Mouse (Mus musculus) bone marrow macrophage, adult 2 months (primary cell): ENCODE results near the gene Ripor2. TPM values are rescaled to one million over a fixed set of nuclear protein-coding genes. Genes with fewer than 3 reads are reported as not detected.

Experiments used
- H3K27ac ChIP-seq: 2 replicates; pipeline ENCODE4 v1.5.1; 2012; ENCODE audit warnings: low read depth, low read length; ENCODE audit not compliant: insufficient read depth
- H3K4me1 ChIP-seq: 2 replicates; pipeline ENCODE4 v1.6.1; 2012; ENCODE audit warnings: low read length; ENCODE audit not compliant: control insufficient read depth, insufficient read depth
- H3K4me3 ChIP-seq: 2 replicates; pipeline ENCODE4 v1.5.1; 2012; ENCODE audit warnings: mild to moderate bottlenecking, low read length, moderate library complexity; ENCODE audit not compliant: insufficient read depth
- CTCF ChIP-seq: IDR thresholded peaks from 2 replicates; pipeline ENCODE4 v1.5.1; 2012; ENCODE audit warnings: low read depth, mild to moderate bottlenecking, low read length, moderate library complexity
- POLR2A ChIP-seq: IDR thresholded peaks from 2 replicates; pipeline ENCODE4 v1.6.1; 2012; ENCODE audit warnings: mild to moderate bottlenecking, low read depth, low read length, borderline replicate concordance
- polyA plus RNA-seq: library from polyadenylated mRNA; stranded (reverse); fragments of >200 nt; gene quantifications from 2 replicates; pipeline ENCODE4 v1.2.4, GENCODE M21; 2012; ENCODE audit not compliant: missing spikeins, insufficient read depth, insufficient read length

Ripor2 gene
- polyA plus RNA-seq, 1 experiment: 0.46 TPM

DNA sequence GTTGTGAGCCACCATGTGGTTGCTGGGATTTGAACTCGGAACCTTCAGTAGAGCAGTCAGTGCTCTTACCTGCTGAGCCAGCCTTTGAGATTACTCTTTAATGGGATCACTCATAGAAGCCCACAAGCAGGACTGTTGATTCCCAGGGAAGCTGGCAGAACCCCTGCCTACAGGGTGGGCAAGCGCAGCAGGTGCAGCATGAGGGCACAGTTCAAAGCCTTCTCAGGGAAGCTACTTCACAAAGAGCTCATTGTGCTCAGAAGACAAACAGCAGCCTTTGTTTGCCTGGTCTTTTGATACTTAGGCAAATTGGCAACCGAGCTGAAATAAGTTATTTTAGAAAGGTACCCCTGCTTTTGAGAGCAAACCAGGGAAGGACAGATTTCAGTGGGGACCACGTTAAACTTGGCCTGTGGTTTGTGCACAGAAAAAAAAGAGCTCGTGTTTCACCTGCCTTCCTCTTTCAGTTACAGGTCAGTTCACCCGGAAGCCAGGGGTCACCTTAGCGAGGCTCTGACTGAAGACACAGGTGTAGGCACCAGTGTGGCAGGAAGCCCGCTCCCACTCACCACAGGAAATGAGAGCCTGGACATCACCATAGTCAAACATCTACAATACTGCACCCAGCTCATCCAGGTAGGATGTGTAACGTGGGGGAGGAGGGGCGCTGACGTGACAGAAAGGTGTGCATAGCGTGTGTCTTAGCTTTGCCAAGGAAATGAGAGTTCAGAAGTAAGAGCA is 127.8 kb downstream of the Ripor2 start:
- H3K4me1 ChIP-seq: peaks cover 3% of the 10 kb centered on the region; the same call in 1 of the 2 replicates

DNA sequence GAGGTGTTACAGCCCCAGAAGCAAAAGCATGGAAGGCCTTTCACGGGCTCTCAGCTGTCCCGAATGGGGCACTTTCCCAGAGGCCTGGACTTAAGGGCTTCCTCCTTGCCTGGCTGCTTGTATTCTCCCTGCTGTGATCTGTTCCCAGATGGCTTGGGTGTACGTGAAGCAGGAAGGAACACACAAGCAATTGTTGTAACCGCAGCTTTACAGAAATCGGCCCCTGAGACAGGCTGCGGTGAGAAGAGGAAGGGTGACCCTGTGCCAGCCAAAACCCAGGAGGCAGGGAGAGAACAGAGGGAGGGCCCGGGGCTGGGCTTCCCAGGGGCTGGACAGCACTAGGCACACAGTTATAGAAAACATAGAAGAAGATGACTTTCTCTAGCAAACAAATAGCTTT is 129.0 kb downstream of the Ripor2 start:
- TF ChIP-seq CTCF (no peak), POLR2A (no peak)
- no peak overlapping the region for H3K4me3 ChIP-seq
- peaks cover 3% of the 10 kb centered on the region; the same call in 1 of the 2 replicates for H3K4me1 ChIP-seq
- H3K27ac ChIP-seq: no peak overlapping the region

More for the DNA sequence above, 127.8 kb downstream of the Ripor2 start:
- Histone ChIP-seq H3K27ac (no peak overlapping the region), H3K4me3 (no peak overlapping the region)
- TF ChIP-seq POLR2A (no peak), CTCF (no peak)

DNA sequence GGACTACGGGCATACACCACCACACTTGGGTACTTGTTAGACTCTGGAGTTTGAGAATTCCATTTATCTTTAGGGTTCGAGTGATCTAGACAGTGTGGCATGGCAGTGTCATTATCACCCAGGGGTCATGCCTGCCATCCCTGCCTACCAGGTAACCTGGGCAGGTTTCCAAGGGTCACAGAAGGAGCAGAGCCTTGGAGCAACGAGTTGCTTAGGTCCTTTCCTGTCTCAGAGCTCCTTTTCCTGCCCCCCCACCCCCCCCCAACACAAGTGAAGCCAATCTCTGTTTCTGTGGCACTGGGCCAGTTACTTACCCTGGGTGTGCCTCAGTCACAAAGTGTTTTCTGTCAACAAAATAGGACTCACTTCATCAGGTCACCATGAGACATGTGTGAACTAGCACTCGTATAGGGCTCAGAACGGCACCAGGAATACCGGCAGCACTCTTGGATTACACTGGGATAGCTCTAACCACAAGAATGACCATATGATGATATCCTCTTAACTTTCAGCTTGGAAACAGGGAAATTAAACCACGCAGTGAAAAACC is 130.7 kb downstream of the Ripor2 start:
- H3K4me1 ChIP-seq: peaks cover 3% of the 10 kb centered on the region; the same call in 1 of the 2 replicates
- H3K4me3 ChIP-seq: no peak overlapping the region
- TF ChIP-seq CTCF (no peak), POLR2A (no peak)
- H3K27ac ChIP-seq: no peak overlapping the region

DNA sequence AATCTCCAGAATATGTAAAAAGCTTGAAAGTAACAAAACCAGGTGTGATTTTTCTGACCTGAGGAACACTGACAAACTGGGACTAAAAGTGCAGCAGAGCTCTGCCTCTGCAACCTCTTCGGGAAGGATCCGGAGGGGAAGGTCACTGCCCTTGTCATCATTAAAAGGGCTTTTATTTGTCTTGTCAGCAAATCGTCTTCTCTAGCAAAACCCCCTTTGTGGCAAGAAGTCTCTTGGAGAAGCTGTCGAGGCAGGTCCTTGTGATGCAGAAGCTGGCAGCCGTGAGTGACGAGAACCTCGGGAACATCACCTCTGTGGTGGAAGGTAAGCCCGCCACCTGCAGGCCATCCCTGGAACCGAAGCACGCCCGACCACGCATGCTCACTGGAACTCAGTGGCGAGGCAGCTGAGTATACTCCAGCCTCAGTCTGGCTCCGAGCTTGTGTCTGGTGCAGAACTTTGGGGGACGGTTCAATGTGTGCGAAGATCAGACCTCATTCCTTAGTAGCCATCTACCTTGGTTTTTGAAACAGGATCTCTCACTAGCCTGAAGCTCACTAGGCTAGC is 131.5 kb downstream of the Ripor2 start:
- Histone ChIP-seq H3K4me1 (peaks cover 3% of the 10 kb centered on the region; the same call in 1 of the 2 replicates), H3K27ac (no peak overlapping the region), H3K4me3 (no peak overlapping the region)
- TF ChIP-seq POLR2A: no peak
- 0 out of 2 replicates have a peak, but pooled peaks have one; percentile 28 for TF ChIP-seq CTCF

DNA sequence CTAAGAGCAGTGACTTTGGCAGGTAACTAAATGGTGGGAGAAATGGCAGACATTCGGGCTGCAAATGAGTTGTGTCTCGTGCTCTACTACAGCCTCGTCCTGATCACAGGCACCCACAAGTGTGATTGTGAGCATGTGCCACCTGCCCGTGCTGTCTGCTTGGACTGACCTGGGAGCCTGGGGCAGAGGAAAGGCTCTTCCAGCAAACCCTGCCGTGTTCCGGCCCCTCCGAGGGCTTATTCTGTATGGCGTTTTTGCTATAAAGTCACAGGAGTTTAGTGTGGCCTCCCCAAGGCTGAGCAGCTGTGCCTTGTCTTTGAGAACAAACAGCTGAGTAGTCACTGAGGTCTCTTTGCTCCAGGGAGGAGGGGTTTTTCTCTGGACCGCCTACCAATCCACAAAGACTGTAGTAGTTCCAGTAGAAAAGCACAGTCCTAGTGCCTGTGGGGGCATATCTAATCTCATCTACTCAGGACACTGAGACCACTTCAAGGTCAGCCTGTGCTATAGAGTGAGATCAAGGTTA is 132.4 kb downstream of the Ripor2 start:
- no peak overlapping the region for H3K27ac ChIP-seq
- peaks cover 3% of the 10 kb centered on the region; the same call in 1 of the 2 replicates for H3K4me1 ChIP-seq
- TF ChIP-seq CTCF (no peak), POLR2A (no peak)
- H3K4me3 ChIP-seq: no peak overlapping the region

DNA sequence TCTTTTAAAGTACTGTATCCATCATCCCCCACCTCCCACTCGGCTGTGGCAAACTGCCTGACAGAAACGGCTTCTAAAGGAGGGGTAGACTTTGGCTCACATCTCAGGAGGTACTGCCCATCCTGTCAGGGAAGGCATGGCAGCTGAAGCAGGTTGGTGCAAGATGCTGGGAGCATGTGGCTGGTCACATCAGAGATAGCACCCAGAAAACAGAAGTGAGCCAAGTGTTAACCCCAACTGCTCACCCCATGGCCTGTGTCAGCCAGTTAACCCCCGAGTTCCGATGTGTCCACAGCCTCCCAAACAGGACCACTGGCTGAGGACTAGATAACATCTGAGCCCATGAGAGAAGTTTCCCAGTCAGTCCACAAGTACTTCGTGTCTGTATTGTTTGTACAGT is 133.6 kb downstream of the Ripor2 start:
- no peak overlapping the region for H3K27ac ChIP-seq
- TF ChIP-seq CTCF (no peak), POLR2A (no peak)
- H3K4me3 ChIP-seq: no peak overlapping the region
- peaks cover 3% of the 10 kb centered on the region; the same call in 1 of the 2 replicates for H3K4me1 ChIP-seq

DNA sequence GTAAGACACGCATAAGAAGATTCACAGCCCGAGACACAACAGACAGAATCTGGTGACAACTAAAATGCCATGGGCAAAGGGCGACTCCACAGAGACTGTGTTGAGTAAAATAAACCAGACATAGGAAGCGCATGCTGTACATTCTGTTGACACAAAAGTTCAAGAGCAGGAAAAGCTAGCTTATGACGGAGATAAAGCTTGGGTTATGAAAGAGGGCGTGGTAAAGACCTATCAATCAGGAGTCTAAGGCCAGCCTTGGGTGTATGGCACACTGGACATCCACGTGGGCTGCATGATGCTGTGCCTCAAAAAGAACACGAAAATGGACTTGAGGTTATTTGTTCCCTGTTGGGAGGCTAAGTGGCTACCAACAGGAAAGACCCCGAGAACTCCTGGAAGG is 134.5 kb downstream of the Ripor2 start:
- TF ChIP-seq CTCF (no peak), POLR2A (no peak)
- Histone ChIP-seq H3K4me3 (no peak overlapping the region), H3K4me1 (peaks cover 2% of the 10 kb centered on the region; the same call in 1 of the 2 replicates), H3K27ac (no peak overlapping the region)

DNA sequence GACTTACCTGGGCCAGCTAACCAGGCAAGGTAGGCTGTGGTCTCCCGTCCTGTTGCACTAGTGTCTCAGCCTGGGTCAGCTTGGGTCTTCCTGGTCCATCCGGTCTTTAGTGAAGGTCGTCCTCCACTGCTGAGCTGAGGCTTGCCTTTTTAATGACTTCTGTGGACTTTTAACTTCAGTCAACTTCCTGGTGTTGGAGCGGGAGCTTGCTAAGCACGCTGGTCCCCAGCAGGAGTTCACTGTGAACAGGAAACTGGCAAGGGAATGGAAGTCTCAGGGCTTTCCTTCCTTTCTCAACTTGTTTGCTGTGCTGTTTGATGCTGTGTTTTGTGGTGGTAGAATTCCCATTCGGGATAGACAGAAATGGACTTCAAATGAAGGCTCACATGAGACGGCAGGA is 135.7 kb downstream of the Ripor2 start:
- H3K4me3 ChIP-seq: no peak overlapping the region
- peaks cover 6% of the 10 kb centered on the region; the same call in 1 of the 2 replicates for H3K4me1 ChIP-seq
- H3K27ac ChIP-seq: no peak overlapping the region
- TF ChIP-seq CTCF: no peak
- no peak for TF ChIP-seq POLR2A

DNA sequence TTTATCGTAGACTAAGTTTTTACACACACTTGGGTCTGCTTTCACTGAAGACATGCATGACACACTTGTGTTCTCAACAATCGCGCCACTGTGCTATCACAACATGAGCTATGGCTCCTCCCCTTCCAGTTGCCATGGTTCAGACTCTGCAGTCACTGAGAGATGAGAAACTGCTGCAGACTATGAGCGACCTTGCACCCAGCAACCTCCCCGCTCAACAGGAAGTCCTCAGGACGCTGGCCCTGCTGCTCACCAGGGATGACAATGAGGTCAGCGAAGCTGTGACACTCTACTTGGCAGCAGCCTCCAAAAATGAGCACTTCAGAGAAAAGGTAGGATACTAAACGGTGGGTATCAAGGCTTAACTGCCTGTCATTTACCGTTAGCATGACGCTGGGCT is 139.5 kb downstream of the Ripor2 start:
- TF ChIP-seq POLR2A (no peak), CTCF (no peak)
- peaks cover 8% of the 10 kb centered on the region; the same call in 1 of the 2 replicates for H3K4me1 ChIP-seq
- H3K4me3 ChIP-seq: no peak overlapping the region
- no peak overlapping the region for H3K27ac ChIP-seq

DNA sequence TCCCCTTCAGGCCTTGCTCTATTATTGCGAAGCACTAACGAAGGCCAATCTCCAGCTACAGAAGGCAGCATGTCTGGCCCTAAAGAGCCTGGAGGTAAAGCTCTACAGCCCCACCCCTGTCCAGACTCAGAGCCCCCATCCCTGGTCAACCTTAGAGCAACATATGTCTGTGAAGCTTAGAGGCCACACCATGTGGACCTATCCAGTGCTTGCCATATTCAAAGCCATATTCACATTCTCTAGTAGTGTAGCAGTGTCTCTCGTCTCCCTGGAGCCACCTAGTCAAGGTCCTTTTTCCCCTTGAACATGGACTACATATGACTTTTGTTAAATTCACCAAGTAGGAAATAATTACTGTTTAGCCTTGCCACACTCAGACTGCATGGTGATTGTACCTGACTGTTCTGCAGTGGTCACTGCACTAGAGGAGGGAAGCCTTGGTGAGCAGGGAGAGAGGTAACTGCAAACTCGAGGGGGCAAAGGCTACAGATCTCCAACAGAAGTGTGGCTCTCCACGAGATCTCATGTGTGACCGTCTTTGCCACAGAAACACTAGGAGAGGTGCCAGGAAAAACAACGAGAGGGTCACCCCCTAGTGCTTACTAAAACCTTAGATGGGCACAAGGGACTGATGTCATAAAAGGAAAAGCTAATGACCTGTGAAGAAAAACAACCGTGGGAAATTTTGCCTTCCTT is 141.9 kb downstream of the Ripor2 start:
- H3K27ac ChIP-seq: no peak overlapping the region
- no peak overlapping the region for H3K4me3 ChIP-seq
- TF ChIP-seq POLR2A: no peak
- no peak for TF ChIP-seq CTCF
- peaks cover 8% of the 10 kb centered on the region; the same call in 1 of the 2 replicates for H3K4me1 ChIP-seq
